Mouse (Mus musculus) urinary bladder, postnatal 10 days (tissue): ENCODE results near the gene Kifc3.
"Not testable (repeated sequence)": the region's sequence is repeated elsewhere in the genome, so short reads cannot be mapped to it uniquely, and the experiment has no call there.

Experiments used
- DNase-seq: peaks from one replicate; pipeline ENCODE4 v3.0.0; 2022; ENCODE audit warnings: low spot score

Gene Kifc3

DNA sequence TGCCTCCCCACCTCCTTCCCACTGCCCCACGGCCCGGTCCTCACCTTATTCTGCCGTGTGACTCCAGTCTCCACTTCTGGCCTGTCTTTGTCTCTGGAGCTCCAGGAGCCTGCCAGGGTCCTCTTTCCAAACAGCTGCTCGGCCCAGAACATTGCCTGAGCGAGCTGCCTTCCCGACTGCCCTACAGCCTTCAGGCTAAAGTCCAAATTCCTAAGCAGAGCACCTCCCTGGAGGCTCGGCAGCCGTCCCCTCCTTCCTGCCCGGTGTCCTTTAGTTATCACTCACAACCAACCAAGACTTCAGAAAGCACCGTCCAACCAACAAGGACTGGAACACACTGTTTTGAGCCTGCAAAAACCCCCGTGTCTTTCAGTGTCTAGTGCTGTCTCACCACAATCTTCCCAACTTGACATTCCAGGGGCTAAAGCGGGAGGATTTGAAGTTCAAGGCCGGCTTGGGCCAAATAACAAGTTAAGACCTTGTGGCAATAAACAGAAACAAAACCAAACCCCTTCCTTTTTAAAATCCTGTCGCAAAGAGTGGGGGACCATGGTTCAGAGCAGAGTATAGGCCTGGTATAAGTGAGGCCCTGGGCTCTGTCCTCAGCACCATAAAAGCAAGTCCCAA is at the start of gene Kifc3:
Gene Kifc3, minus strand, starts transcription at position 164 of the 627 bp plus-strand sequence.
- DNase-seq: no peak

DNA sequence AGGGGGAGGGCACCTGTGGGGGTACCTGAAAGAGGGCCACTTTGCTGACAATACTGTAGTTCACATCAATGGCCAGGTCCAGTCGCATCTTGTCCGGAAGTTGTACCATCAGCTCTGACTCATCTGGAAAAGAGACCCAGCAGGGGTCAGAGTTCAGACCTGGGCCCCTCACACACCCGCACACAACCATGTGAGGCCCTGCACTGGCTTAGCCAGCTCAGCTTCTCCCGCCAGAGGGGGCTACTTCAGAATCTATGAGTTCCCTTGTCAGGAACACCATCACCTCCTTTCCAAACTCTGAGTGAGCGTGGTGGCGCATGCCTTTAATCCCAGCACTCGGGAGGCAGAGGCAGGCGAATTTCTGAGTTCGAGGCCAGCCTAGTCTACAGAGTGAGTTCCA is 49.4 kb upstream of the Kifc3 start:
- no peak for DNase-seq

DNA sequence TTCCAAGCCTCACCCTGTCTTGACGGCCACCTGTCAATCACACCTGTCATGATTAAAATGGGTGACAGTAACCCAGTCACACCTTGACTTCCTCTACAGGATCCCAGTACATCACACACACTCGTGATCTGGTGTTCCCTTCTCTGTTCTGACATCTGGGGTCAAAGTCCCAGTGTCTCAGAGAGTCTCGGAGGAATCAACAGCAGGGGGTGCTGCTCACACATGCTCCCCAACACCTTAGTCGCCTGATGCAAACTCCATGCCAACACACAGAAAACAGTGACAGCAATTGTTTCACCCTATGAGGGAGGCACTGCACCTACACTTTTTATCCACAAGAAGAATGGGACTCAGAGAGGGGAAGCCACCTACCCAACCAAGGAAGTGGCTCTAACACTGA is 47.2 kb upstream of the Kifc3 start:
- DNase-seq: no peak

DNA sequence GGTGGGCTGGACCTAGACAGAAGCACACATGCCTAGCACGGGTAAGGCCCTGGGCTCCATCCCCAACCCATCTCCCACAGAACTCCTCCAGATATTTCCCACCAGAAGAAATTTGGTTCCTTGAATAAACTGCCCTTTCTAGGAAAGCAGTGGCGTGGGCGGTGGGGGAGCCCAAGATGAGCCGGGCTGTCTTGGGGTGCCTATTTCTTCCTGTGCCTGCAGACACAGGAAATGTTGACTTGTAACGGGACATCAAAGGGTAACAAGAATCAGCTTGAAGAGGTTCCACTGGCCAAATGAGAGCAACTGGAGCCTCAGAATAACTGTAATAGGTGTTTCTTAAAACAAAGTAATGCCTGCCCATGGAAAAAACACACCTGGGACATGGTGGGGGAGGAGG is 44.7 kb upstream of the Kifc3 start:
- DNase-seq: no peak

DNA sequence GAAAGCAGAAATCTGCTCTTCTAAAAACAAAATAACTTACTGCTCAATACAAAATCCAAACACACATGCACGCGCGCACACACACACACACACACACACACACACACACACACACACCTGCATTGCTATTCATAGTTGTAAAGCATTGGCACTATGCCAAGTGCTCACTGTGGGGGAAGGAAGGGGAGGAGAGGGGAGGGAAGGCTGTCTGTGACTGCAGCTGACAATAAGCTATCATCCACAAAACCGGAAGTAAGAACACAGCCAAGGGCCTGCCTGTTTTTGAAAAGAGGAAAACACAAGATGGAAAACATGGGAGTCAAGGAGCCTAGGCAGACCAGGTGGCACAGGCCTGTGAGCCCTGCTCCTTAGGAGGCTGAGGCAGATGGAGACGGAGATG is 42.6 kb upstream of the Kifc3 start:
- DNase-seq: no peak

DNA sequence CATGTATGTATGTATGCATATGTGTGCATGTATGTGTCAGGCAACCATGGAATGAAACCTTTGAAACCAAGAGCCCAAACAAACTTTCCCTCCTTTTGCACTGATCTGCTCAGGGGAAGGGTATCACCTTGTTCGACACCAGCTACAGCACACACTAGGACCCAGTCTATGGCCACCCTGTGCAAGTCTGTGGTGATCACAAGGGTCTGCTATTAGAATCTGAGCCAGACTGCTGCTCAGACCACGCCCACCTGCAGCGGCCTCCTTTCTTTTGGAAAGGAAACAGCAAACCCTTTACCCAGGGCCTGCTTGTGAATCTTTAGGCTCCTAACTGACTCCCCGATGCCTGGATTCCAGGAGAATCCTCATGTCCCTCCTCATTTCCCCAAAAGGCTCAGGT is 41.2 kb upstream of the Kifc3 start:
- DNase-seq: no peak

DNA sequence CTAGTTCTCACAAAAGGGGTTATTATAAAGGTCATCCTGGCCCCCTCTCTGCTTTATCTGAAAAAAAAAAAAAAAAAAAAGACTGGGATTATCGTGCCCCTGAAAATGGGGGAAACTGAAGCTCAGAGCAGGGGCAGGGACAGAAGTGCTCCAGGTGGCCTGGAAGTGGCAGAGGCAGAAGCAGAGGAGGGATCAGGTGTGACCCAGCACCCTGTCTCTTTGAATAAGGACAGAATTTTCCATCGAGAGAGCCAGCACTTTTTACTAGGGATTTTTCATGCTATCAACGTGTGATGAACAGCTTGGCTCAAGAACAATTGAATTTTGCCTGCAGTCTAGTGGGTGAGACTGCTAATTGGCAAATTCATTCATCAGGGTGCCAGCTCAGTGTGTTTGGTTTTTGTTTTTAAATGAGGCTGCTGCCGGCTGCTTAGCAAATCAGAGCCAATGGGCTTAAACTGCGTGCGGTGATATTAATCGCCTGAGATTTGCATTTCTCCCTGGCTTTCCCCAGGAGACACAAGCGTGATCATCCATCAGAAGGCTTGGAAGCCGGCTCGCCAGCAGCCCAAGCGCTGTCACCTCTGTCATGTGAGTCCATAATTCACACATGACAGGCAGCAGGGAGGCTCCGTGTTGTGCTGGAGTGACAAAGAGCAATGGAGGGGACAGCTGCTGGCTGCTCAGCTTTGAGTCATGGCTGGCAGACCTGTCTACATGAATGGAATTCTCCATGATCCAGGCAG is 40.4 kb upstream of the Kifc3 start:
- DNase-seq: no peak

DNA sequence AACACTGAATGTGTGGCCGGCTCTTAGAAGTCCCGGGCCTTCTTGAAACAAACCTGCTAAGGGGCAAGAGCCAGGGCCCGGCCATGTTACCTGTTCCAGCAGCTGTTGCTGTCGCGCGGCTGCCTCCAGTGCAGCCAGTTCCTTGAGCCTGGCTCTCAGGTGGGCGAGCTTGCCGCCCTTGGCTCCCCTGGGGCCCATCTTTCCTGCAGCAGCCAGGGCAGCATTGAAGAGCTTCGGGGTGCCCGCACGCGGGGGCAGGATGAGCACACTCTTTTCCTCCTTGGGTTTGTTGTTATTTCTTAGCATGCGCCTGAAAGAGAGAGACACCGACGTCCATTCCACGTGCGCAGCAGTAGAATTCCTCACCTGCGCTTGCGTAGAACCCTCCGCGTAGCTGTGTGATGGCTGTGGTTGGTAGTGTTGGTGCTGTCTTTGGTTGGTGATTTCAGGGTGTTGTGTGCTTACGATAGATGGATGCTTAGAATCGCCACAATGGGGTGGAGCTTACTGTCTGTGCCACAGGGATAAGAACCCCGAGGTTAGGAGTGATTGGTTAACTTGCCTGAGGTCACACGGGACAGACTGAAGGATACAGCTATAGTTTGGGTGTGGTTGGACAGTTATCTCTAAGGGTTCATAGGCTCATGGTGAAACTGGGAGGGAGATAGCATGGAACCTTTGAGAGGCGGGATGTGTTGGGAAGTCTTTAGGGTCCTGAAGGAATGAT is 39.6 kb upstream of the Kifc3 start:
- DNase-seq: no peak

DNA sequence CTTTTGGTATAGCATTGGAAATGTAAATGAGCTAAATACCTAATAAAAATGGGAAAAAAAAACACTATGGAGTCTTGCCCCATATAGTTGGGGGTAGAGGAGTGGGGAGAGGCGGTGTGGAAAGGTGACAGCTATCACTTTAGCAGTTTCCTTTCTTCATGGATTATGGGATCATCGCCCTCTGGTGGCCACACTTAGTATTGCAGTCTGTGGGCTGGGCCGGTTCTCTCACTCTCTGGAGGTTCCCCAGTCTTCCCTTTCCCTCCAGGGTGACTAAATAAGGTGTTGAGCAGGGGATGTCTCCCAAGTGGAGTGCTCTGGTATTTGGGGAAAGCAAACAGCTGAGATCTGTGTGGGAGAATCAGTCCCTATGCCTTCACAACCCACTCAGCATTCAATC is 33.1 kb upstream of the Kifc3 start:
- peak; percentile 56 for DNase-seq

DNA sequence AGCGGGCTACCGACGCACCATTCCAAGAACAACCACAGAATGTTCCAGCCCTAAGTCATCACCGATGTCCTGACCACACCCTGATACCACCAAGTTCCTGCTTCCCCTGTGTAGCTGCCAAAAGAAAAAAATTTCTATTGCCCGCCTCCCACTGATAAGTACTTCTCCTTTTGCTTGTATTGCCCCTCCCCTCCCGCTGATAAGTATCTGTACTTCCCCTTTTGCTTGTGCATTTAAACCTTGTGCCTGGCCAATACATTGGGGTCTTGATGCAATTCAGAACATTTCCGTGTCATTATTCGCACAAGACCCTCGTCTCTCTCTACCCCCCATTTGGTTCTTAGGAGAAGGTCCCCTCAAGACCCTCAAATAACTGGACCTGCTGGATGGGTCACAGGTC is 27.5 kb upstream of the Kifc3 start:
- not testable (repeated sequence) for DNase-seq

DNA sequence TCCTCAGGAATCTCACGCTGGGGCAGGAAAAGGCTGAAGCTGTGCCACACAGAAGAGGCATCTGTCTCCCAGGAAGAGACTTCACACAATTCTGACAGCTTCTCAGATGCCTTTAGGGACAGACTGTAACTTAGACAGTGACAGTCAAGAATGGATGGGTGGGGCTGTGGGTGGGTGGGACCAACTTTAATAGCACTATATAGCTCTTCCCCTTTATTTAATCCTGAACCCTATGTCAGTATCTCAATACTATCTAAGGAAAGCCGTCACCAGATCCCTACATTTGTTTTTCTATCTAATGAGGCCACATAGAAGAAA is 24.5 kb upstream of the Kifc3 start:
- no peak for DNase-seq

DNA sequence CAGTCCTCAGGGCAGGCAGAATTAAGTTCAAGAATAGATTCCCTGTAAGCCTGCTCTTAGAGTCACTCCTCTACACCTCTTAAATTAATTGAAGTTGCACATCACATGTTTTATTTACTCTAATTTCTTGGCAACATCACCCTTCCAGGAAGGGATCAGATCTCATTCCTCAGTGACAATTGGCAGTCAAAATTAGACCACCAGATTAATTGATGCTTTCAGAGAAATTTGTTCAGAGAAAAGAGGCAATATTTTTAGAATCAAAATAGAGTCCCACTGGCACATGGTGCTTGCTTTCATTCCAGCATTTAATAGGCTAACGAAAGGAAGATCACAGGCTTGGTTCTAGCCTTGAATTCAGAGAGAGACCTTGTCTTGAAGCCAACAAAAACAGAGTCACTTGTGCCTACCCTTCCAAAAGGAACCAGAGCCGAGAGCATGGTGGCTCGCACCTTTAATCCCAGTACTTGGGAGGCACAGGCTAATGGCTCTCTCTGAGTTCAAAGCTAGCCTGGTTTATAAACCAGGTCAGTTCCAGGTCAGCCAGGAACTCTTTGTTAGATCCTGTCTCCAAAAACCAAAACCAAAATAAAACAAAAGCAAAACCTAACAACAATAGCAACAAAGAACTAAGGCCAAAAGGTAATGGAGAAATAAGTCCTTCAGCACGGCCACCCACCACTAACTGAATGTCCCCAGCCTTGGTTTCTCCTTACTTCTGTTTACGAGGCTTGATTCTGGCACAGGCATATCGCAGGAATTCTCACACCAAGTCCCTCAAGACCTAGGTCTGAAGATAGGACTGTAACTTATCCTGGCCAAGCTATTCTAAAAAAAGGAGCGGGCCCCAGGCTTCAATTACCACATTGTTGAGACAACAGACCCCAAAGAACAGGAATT is 23.9 kb upstream of the Kifc3 start:
- no peak for DNase-seq

DNA sequence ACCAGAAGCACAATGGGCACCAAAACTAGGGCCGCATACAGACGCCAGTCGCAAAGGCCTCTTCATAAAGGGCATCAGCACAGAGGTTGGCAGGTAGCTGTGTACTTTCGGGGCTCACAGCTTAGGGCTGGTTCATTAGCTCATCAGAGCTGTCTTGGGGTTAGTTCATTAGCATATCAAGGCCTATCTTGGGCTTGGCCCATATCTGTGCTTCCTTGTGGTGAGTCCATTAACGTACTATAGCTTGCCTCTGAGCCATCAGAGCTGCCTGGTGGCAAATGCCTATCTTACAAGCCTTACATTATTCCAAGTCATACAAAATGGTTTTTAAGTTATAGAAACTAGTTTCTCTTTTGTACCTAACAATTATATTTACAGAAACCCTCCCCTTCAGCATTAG is 21.4 kb upstream of the Kifc3 start:
- DNase-seq: no peak

DNA sequence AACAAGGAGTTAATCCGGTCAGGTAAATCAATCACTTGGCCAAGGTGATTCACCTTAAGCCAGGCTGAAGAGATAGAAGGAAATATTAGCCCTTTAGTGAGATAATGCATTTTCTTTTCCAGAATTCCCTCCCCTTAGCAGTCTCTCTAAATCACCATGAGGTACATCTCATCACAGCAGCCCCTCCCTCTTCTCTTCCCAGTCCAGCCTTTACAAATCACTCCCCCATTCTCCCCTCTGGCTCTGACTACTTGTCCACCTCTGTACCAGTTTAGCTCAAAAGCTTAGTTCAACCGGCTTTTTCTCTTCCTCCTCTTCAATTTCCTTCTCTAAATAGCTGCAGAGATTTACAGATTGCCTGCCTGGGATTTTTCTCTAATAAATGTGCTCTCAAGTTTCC is 18.4 kb upstream of the Kifc3 start:
- no peak for DNase-seq

DNA sequence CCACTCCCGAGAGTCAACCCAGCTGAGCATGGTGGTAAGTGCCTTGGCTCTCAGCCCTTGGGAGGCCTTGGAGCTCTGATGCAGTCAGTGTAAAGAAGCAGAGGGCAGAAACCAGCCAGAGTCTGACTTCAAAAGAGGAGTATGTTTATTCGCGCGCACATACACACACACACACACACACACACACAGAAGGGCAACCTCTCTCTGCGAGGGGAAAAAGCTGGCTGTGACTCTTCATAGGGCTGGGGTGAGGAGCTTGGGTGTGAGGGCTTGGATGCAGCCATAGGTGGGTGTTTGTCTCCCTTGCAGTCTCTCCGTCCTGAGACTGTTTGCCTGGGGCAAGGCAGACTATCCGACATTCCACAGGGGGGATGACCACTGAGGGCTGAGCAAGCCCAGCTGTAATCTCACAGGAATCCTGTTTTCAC is 18.0 kb upstream of the Kifc3 start:
- no peak for DNase-seq

DNA sequence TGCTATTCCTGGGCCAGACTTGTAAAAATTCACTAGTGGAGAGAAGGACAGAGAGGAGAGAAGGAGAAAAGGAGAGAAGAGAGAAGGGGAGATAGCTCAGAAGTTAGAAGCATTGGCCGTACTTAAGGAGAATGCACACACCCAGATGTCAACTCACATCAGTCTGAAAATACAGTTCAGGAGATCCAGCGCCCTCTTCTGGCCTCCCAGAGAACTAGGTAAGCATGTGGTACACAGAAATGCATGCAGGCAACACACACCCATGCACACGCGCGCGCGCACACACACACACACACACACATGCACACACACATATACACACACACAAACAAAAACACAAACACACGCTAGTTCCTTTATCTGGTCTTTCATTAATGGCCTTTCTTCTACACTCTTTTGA is 17.0 kb upstream of the Kifc3 start:
- no peak for DNase-seq

DNA sequence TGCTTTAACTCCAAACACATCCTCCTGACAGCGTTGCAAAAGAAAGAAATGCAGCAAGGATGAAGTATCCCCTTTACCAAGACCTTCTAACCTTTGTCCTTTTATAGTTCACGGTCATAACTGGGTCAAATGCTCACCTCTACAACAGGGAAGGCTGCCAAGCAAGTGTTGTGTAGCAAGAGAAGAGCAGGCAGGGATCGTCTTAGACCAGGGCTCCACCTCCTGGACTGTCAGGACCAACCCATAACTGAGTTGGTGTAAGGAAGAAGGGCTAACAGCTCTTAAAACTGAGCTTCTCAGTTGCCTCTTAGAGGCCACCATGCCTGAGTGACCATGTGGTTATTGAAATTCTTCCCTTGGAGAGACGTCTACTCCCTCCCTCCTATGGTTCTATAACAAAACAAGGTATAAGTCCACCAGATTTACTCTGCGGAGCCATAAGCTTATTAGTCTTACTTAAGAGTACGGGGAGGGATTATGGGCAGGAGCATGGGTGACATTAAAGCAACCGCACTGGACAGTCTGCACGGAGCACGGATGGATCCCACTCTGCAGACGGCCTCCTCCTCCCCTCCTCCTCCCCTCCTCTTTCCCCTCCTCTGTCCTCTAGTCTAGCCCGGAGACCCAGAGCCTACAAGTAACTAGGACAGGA is 13.2 kb upstream of the Kifc3 start:
- DNase-seq: no peak

DNA sequence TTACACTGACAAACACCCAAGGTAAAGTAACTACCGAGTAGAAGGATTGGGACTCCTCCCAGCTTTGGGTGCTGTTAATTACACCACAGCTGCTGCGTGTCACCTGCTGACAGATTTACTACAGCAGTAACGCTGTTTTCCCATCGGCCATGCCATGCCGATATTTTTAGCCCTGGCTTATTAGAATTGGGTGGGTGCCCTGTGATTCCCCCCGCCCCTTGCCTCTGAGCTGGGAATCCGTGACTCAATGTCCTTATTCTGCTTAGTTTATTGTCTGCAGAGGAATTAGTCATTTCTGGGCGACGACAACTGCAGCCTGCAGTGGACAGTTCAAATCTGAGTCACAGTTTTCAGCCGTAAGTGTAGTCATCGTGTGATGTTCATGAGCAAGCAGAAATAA is 7.3 kb upstream of the Kifc3 start:
- no peak for DNase-seq

DNA sequence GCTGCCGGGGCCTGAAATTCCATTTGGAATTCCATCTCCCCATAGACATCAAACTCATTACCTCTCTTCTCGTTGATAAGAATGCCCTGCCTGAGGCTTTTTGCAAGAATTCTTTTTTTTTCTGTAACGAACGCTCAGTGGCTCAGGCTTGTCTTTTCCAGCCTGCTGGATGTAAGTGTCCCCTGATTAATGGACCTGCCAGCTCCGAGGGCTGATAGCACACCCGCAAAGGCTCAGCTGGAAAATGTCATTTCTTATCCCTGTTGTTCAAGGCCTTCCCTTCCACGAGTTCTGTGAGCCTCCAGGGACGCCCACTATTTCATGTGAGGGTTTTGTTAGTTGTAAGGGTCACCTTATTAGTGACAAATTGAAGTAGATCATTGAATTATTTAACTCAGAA is 3.3 kb upstream of the Kifc3 start:
- no peak for DNase-seq

DNA sequence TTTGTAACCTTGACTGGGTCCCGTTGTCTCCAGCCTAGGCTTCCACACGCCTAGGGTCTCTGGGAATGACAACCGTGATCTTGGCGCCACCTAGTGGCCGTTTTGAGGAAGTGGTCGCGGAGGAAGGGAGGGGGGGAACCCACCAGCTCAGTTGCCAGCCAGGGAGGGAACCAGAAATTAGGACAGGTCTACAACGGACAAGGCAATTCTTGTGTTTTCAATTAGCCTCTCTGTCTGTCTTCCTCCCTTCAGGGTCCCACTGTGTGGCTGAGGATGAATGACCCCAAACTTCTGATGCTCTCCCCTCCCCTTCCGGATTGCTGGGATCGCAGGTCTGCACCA is 1.4 kb upstream of the Kifc3 start:
- no peak for DNase-seq

DNA sequence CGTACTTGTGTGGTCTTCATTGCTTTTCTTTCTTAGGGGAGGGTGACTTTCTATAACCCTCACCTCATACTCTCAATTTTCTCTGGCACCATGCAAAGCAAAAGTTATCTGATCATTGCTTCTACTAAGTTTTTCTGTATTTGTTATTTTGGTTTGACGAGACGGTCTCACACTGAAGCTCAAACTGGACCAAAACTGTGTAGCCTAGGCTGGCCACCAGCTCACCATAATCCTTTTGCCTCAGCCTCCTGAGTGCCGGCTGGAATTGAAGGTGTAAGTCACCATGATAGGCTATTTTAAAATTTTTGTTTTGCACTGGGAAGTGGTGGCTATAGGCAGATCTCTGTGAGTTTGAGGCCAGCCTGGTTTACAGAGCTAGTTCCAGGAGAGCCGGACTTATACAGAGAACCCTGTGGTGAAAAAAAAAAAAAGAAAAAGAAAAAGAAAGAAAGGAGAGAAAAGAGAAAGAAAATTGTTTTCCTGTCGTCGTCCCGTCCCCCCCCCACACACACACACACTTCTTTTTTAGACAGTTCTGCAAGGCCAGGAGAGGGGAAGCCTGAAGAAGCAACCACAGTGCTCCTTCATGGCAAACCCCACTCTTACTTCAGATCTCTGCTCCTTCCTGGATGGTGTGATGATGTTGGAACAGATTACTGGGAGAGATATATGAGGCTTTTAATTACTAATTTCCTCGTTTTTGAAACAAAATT is 870 bp upstream of the Kifc3 start:
- DNase-seq: no peak
